Mouse (Mus musculus) liver (tissue): Measurements from ENCODE around the gene Rasgef1c.

ENCODE experiments used
- DNase-seq: peaks from one replicate; pipeline ENCODE4 v3.0.0-alpha.2; 2020; ENCODE audit warnings: mixed read lengths

The Rasgef1c gene

GRCm38 (mm10) chr11:50026521-50027090, 125.0 kb downstream of the Rasgef1c start:
- no peak for DNase-seq

- DNase-seq: no peak
These were observed 126.8 kb downstream of the Rasgef1c start for GRCm38 (mm10) chr11:50028416-50028815.
